Mouse (Mus musculus) cerebellum, postnatal 10 days (tissue): ENCODE data around the gene Lzts2.

Experiments used
- DNase-seq, 2 experiments: peaks; one replicate each; pipeline ENCODE4 v3.0.0; 2021; ENCODE audit warnings: mixed read lengths in 2 of 2

The Lzts2 gene

DNA sequence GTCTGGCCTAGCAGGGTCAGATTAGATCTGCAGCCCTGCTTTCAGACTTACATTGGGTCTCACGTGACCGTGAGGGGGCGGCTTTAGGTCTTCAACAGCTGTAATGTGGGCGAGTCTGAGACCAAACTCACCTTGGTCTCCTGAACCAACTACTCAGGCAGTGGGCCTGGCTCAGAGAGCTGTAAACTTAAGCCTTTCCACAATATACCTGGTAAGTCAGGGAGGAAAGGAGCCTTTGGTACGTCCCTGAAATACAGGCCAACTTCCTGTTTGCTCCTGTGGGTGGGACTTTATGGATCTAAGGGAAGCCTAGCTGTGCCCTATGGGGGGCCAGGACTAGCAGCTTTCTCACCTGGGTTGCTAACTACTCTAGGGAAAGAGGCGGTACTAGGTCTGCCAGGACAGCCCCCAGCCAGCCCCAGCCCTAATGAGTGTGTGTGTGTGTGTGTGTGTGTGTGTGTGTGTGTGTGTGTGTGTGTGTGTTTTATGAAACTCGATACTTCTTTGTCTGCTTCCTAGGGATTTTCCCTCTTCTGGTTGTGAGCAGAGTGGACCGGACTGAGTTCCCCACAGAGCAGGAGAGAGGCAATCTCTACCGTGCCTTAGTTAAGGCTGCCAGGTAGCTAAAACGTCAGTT is at the start of gene Lzts2:
Gene Lzts2 (plus strand): TSS at position 80 of the 637 bp plus-strand sequence.
- no peak for DNase-seq

DNA sequence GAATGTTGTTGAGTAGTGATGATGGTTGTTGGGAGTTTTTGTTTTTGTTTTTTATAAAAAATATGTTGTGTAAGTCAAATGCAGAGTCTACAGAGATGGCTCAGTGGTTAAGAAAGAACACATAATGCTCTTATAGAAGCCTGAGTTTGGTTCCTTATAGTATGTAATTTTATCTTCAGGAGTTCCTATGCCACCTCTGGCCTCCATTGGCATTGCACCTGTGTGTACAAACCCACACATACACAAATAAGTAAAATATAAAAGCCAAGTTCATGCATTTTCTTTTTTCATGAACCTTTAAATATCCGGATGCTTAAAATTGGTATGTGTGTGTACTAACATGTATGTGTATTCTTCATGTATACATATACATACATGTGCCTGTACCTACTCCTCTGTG is 48.2 kb upstream of the Lzts2 start:
- DNase-seq = no peak

DNA sequence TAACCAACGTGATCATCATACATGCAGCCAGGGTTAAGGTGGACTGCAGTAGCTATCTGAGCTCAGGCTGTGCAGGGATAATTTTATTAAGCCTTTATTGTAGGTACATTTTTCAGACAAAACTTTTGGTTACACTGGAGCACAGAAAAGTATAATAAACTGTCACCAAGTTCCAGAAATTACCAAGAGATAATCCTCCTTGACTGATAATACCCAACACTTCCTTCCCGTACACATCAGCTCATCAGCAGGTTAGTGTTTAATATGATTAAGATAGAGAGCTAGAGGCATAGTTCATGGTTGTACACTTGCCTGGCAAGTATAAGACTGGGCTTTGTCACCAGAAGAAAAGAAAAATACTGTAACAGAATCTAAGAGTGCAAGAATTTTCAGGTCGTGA is 45.9 kb upstream of the Lzts2 start:
- no peak for DNase-seq

DNA sequence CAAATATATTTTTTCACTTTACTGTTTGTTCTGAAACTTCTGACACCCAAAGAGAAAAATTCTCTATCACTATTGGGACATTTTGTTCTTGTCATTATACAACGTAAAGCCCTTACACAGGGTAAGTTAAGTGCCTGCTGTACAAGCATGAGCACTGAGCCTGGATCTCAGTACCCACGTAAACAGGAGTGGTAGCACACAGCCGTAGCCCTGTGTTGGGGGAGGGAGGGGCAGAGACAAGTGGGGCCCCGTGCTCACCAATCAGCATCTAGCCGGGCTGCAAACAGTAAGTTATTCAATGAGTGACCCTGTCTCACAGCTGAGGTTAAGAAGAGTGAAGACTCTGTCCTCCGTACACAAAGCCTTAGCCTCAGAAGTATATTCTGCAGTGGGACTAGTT is 37.6 kb upstream of the Lzts2 start:
- no peak for DNase-seq

DNA sequence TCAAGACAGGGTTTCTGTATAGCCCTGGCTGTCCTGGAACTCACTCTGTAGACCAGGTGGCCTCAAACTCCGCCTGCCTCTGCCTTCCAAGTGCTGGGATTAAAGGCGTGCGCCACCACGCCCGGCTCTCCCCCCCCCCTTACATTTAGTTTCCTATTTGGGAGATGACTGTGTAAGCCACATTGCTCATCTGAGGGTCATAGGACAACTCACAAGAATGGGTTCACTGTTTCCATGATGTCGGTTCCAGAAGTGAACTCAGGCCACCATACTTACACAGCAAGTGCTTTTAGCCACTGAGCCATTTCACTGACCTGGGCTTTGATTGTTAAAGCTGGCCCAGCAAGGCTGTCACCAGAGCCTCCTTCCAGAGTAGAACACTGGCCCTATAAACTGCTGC is 37.1 kb upstream of the Lzts2 start:
- DNase-seq = no peak

DNA sequence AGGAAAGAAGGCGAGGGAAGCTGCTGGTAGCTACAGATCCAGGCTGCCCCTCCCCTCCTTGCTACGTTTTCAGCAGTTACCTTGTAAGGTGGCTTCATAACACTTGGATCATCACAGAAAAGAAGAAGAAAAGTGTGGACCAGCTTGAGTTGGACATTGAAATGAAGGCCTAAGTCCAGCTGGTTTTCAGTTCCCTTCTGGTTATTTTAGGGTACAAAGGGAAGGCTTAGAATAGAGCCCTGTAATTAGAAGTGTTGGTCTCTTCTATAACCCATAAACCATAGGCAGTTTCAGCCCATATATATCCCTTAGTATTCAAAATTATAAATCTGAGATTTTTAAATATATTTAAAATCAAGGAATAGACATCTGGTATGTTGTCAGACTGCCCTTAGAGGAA is 33.4 kb upstream of the Lzts2 start:
- no peak for DNase-seq

DNA sequence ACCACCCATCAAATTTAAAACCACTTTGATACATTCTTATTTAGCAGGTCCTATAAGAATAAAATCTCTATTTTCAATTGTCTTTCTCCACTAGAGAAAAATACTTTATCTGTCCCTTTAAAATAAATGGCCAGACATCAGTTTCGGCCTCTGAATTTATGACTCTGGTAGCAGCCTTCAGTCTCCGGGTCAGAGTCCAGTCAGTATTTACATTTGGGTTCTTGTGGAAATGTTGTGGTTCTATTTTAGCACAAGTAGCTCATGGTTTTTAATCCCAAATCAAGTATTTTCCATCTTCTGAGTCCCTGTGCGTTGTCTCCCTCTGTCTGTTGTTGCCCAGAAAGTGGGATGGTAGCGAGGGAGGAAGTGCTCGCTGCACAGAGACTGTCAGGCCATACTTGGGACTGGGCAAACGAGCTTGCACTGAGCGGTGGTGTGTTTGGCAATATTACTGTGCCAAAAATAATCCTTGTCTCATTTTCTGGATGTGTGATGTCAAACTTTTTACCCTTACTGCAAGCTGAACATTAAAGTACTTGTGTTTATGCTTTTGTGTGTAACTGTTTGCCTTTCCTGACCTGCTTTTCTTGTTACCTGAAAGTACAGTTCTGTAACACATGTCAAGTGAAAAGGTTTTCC is 31.6 kb upstream of the Lzts2 start:
- DNase-seq = no peak

DNA sequence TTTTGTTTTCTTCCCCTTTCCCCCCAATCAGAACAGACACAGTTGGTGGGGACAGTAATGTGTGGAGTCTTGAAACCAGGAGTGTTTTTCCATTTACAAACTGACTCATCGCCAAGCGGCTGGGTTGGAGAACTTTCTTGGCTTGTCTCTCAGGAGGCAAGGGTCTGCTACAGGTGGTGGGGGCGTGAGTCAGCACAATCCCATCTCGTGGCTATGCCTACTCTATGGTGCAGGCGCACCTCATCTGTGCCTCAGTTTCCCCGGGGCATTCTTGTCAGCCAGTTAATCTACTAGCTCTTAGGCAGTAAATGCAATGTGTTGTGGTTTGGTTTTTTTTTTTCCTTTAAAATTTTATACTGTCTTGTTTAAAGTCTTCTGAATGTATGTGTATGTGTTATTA is 30.8 kb upstream of the Lzts2 start:
- DNase-seq = peak in 1 of 2 experiments; percentile 8

DNA sequence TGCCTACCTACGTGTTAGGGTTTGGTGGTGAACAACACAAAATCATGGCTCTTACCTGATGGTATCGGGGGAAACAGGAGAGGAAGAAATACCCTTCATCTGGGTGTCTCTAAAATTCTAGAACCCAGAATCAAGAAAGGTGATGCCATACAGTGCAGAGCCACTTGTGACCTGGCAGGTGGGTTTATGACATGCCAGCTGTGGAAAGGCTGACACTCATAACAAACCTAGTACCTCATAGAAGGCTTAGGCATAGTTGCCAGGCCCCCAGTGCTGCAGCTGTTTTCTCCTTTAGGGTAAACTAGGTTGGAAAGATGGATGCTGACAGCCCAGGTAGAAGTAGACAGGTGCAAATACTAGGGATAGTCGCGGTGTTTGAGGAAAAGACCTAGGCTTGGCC is 29.8 kb upstream of the Lzts2 start:
- no peak for DNase-seq

DNA sequence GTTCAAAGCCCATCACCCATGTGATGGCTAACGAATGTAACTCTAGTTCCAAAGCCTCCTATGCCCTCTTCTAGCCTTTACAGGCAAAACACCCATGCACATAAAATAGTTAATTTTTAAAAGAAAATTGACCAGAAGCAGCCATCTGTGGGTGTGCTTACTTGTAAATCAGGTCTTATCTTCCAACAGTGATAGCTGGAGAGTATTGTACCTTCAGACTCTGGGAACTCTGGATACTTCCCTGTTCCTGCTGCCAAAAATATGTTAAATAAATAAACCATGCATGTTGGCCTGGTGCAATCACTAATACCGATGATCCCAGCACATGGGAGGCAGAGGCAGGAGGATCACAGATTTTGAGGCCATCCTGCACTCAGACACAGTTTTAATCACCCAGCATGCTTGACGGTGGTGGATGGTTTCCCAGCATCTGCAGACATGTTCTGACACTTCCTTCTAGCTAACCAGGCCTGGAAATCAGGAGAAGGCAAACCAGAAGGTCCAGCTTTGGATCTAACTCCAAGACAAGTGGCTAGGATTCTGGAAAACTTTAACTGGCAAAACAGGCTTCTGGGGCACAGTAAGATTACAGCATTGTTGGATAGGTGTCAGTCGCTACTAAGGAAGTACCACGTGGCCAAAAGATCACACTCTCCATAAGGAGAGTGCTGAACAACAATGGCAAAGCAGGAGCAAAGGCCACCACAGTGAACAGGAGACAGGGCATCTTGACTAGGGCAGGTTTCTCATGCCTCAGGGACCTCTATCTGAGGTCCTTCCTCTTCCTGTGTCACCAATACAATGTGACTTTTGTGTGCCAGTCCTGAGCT is 28.8 kb upstream of the Lzts2 start:
- DNase-seq = no peak

DNA sequence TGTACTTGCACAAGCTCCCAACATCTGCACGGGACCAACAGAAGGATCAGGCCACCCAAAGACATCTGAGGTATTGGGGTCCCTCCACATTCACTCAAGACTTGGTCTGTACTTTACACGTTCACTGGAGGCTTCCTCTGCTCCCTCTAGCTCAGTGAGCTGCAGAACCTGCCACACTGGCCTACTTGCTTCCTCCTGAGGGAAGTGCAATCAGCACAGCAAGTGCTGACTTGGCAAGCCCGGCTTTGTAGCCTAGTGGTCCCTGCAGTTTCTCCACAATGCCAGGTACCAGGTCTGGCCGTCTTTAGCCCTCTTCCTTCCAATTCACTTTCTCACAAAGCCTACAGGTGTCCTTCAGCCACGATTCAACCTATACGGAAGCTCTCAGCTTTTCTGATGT is 27.2 kb upstream of the Lzts2 start:
- DNase-seq = peak in 1 of 2 experiments; percentile 3

DNA sequence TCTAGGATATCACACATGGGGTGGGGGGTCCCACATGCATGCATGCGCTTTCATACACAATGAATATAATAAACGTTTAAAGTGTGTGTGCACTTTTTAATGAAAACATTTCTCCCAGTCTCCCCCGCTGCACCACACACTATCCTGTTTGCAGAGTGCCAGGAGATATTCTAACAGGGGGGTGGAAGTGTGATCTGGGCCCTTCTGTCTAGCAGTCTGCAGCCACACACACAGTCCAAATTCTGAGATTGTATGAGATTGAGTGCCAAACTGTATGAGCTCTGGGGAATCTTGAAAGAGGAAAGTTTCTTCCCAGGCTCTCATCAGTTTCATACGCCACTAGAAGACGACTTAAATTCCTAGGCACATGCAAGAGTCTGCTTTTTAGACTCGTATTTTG is 26.4 kb upstream of the Lzts2 start:
- DNase-seq = peak in 1 of 2 experiments; percentile 7

DNA sequence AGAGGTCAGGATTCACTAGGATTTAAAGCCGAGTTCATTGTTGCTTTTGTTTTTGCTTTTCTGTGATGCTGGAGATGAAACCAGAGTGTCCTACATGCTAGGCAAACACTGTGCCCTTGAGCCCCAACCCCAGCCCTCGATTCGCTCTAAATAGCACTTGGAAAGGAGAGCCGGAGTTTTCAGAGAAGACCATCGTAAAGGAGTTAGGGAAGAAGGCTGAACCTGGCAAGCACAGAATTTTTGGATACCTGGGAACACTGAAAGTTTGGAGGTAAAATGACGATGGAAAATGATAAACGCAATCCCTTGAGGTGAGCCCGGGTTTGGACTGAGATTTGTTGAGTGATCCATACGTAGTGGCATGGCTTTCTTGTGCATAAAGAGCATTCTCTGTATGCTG is 25.9 kb upstream of the Lzts2 start:
- DNase-seq = no peak

DNA sequence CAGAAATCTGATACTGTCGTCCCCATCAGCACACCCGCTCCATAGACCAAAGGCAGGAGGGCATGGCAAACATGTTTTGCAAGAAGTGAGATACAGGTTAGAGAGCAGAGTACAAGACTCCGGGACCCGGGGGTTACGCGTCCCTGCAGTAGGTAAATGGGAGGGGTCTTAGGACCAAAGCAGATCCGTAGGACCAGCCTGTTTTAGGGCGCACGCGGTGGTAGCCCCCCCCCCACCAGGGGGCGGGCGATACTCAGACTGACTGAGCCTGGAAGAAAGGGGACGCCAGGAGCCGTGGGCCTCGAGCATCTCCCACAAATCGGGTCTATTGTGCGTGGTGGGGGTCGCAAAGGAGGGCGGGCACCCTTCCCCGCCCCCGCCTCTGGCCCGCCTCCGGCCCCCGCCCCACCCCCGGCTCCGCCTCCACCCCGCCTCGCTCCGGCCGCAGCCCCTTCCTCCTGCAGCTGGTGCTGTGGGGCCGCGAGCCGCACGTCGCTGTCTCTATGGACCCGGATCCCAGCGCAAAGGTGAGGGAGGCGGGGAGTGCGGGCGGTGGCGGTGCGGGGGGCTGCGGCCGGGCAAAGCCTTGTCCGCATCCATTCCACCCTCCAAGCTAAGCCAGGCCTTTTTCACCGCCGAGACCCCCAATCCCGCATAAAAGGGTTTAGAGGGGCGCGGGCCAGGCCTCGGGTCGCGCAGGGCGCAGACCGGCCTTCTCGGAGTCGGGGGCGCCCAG is 25.2 kb upstream of the Lzts2 start, which contains the start of gene Sema4g:
Gene Sema4g (plus strand): TSS at position 271 of the 736 bp plus-strand sequence.
- peak; percentile 78 to 83 for DNase-seq

DNA sequence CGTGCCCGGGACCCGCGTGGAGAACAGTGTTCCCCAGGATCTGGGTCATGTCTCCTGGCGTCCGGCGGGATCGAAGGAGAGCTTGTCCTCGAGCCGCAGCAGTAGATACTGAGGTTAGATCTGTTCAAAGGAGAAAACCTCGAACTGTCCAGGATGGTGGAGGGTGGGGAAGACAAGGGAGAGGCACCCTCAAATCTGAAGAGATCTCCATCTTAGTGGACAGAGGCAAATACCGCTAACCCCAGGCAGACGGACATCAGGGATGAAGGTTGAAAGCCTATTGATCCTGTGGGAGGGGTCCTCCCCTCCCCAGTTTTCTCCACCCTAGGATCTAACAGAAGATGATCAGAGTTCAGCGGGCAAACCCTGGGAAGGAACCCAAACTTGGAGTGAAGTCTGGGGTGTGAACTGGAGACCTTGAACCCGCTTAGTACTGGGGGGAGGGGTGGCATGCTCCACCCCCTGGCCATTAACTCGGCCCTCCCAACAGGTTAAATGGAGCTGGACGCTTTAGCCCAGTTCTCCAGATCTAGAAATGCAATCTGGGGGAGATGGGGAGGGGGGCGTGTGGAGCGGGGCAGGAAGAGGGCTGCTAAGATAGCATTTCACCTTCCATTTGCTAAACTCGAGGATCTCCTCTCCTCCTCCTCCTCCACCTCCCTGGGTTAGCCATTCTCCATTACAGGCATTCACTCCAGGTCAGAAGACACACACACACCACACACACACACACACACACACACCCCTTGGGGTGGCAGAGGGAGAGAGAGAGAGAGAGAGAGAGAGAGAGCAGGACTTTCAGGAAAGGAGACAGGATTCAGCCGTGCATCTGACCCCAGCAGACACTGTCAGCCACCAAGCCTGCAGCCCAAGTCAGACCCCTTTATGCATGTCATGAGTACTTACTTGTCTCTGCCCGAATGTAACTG is 24.4 kb upstream of the Lzts2 start:
- DNase-seq = peak; percentile 46 to 60

DNA sequence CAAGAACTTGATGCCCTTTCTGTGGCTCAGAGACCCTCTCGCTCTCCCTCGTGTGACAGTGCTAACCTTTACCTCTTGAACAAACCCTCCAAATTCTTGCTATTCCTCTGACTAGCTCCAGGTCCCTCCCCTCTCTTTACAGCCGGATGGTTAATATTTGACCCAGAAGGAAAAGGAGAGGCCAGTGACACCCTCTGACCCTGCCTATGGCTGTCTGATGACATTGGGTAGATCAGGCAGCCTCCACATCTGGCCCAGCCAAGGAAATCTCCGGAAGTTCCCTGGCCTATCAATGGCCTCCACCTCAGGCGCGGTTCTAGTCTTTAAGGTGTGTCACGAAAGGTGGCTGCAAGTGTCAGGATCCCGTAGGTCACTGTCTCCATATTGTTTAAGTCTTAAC is 23.2 kb upstream of the Lzts2 start:
- peak in 1 of 2 experiments; percentile 3 for DNase-seq

DNA sequence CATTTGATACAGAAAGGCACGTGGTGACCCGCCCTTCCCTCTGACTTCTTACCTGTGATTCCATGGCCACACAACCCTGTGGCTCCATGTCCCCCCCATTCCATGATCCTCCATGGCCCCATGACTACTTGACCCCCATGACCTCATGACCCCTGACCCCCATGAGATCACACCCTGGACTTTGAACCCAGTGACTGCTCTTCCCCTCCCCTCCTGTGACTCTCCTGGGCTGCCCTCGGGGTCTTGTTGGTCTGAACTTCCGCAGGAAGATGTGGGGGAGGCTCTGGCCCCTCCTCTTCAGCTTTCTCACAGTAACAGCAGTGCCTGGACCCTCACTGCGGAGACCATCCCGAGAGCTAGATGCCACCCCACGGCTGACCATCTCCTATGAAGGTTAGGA is 22.0 kb upstream of the Lzts2 start:
- DNase-seq = peak in 1 of 2 experiments; percentile 9

DNA sequence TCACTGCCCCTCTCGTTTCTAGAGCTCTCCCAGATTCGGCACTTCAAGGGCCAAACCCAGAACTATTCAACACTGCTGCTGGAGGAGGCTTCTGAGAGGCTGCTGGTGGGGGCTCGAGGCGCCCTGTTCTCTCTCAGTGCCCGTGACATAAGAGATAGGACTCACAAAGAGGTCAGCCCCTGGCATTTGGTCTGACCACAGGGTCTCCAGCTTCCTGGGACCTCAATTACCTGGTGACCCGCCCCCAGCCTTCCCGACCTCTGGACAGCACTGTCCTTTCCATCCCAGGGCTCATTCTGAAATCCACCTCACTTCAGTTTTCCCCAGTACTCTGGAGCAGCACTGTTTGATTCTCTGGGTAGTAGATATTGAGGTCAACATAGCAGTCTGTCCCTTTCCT is 21.5 kb upstream of the Lzts2 start:
- DNase-seq = peak in 1 of 2 experiments; percentile 5

DNA sequence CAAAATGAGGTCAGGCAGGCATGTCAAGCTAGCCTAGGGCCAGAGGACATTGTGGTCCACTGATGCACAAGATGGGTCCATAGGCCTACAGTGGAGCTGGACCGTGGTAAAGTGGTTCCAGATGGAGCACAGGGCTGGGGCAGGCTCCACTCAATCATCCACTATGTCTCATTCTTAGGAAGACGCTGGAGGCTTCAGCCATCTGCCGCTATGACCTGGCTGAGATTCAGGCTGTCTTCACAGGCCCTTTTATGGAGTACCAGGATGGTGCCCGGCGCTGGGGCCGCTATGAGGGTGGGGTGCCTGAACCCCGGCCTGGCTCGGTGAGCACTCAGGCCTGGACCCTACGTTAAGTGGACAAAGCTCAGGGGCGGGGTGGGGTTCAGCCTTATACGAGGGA is 16.4 kb upstream of the Lzts2 start:
- peak; percentile 54 to 56 for DNase-seq

DNA sequence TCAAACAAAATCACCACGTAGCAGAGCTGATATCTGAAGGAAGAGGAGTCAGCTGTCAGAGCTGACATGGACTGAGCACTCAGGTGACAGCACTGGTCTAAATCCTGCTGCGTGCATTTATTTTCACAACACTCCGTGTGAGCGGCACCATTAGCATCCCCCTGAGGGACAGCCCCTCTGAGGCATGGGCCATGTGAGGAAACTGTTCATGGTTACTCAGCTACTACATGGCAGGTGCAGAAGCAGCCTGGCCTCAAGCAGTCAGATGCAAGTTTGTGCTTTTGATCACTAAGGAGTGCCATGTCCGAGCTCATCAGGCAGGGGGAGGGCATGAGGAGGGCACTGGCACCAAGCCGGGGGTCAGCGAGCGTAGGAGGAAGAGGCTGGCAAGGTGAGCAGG is 14.6 kb upstream of the Lzts2 start:
- DNase-seq = no peak

DNA sequence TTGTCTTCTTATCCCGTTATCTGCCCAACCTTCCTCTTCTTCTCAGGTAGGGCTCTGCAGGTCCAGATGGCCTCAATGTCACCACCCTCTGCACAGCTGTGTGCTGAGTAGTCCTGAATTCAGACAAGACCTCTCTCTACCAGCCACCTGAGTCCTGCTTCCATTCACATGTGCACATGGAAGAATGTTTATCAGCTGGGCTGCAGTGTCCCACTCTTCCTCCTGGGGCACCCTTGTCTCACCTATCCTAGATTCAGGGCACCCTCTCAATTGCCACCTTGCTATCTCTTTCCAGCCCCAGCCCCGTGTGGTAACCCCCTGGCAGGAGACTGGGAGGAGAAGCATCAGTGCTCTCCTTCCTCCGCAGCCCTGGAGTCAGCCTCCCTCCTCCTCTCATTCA is 11.9 kb upstream of the Lzts2 start:
- DNase-seq = peak in 1 of 2 experiments; percentile 53
